ENCODE assay signal across 8 mouse cellular contexts in genomic region chr14:118157146-118157545, GRCm38 (mm10). TPM values are rescaled to one million over a fixed set of nuclear protein-coding genes. Genes with fewer than 3 reads are reported as not detected.
DNase-seq lines count a peak whose midpoint lies in the region; ATAC-seq and TF ChIP-seq lines count a peak whose summit lies in the region.
"Had no signal": no experiment of that assay in that cellular context is flagged by ENCODE, and none has a peak within 500 bp of the region (broad histone marks: within the 10 kb centered on the region; RNA-seq: fewer than 3 reads in every experiment).

No protein-coding gene starts in this region.

- no peak for ATAC-seq in limb, embryonic 11.5 days (ENCODE audit: insufficient number of reproducible peaks, low FRiP score, low TSS enrichment, low read depth)

- peak; percentile 98 for TF ChIP-seq CTCF in left cerebral cortex, adult 2 months (IDR thresholded peaks at IDR 0.05)
- peak; percentile 74 to 84 (median 81) for TF ChIP-seq CTCF in MEL (IDR thresholded peaks at IDR 0.05 in 2 of 3, conservative IDR thresholded peaks at IDR 0.05 in 1 of 3; ENCODE audit: control insufficient read depth in 1 of 3, insufficient read depth in 1 of 3, low read depth in 2 of 3, low read length in 3 of 3, poor library complexity in 1 of 3, severe bottlenecking in 1 of 3)
- peak; percentile 96 for TF ChIP-seq CTCF in bone marrow macrophage, adult 2 months (IDR thresholded peaks at IDR 0.05; ENCODE audit: low read depth, low read length)

- no peak for TF ChIP-seq EP300 in MEL (IDR thresholded peaks at IDR 0.05; ENCODE audit: low read depth in 1 of 2, low read length in 2 of 2)

- H3K79me2 ChIP-seq in MEL (ENCODE audit: control insufficient read depth, insufficient read depth, low read length, poor library complexity): no peaks in the 10 kb centered on the region

- no peak overlapping the region for H3K9ac ChIP-seq in MEL (ENCODE audit: control insufficient read depth, low read depth, low read length, poor library complexity, severe bottlenecking)
- H3K9ac ChIP-seq in limb, embryonic 11.5 days (ENCODE audit: low read length): no peak overlapping the region

- no peak overlapping the region for H3K4me2 ChIP-seq in limb, embryonic 11.5 days (ENCODE audit: low read depth, severe bottlenecking)

- no peaks in the 10 kb centered on the region for H3K9me3 ChIP-seq in MEL (replicated peaks; ENCODE audit: insufficient read depth, low read length)
- no peaks in the 10 kb centered on the region for H3K9me3 ChIP-seq in limb, embryonic 11.5 days (ENCODE audit: control insufficient read depth, low read length)
- H3K9me3 ChIP-seq: megakaryocyte, embryonic 14.5 days had no signal

- intact Hi-C loops in left cerebral cortex, adult 2 months (cut with DNase I): loop anchor here (5.0 kb wide), 1 partner anchor 435 kb away; no protein-coding TSS in a partner anchor
- intact Hi-C loops in left cerebral cortex, postnatal 10 days (cut with DNase I): no loop called here

- 29% methylated on average over 5 of the region's 5 CpGs for WGBS in limb, embryonic 11.5 days

- TF ChIP-seq POLR2A in MEL (IDR thresholded peaks at IDR 0.05; ENCODE audit: control insufficient read depth in 1 of 2, insufficient read depth in 1 of 2, low read depth in 1 of 2, low read length in 2 of 2, poor library complexity in 1 of 2): no peak
- no peak for TF ChIP-seq POLR2A in bone marrow macrophage, adult 2 months (IDR thresholded peaks at IDR 0.05; ENCODE audit: borderline replicate concordance, low read depth, low read length)

- peak; percentile 55 to 60 for DNase-seq in left cerebral cortex, adult 2 months (ENCODE audit: extremely low spot score in 1 of 2, low spot score in 2 of 2)
- no peak for DNase-seq in left cerebral cortex, postnatal 10 days (ENCODE audit: extremely low spot score in 1 of 2, low spot score in 2 of 2)
- DNase-seq in MEL (ENCODE audit: low read depth, low spot score): peak; percentile 46
- peak; percentile 49 to 52 for DNase-seq in frontal cortex, postnatal 25 days (ENCODE audit: low spot score in 2 of 2)
- DNase-seq in limb, embryonic 11.5 days (ENCODE audit: low spot score): peak; percentile 72
- peak; percentile 60 for DNase-seq in retina, postnatal 1 day

- no peaks in the 10 kb centered on the region for H3K36me3 ChIP-seq in MEL (ENCODE audit: control insufficient read depth in 1 of 2, insufficient read depth in 2 of 2, low read length in 2 of 2)
- H3K36me3 ChIP-seq in limb, embryonic 11.5 days (ENCODE audit: control insufficient read depth, insufficient read depth, low read length): peaks cover 9% of the 10 kb centered on the region

- TF ChIP-seq RAD21 in MEL (IDR thresholded peaks at IDR 0.05; ENCODE audit: low read depth, low read length): peak; percentile 48

- no peaks in the 10 kb centered on the region for H3K4me1 ChIP-seq in MEL (ENCODE audit: control insufficient read depth in 1 of 2, insufficient read depth in 2 of 2, low read length in 2 of 2)
- no peaks in the 10 kb centered on the region for H3K4me1 ChIP-seq in bone marrow macrophage, adult 2 months (ENCODE audit: control insufficient read depth, insufficient read depth, low read length)
- no peaks in the 10 kb centered on the region for H3K4me1 ChIP-seq in limb, embryonic 11.5 days (ENCODE audit: control insufficient read depth, insufficient read depth, low read length)

- H3K4me3 ChIP-seq in left cerebral cortex, adult 2 months: no peak overlapping the region
- no peak overlapping the region for H3K4me3 ChIP-seq in MEL (ENCODE audit: control insufficient read depth in 1 of 2, insufficient read depth in 1 of 2, low read depth in 2 of 2, low read length in 2 of 2)
- no peak overlapping the region for H3K4me3 ChIP-seq in bone marrow macrophage, adult 2 months (ENCODE audit: insufficient read depth, low read length)
- H3K4me3 ChIP-seq in limb, embryonic 11.5 days (ENCODE audit: low read depth, low read length): no peak overlapping the region
- H3K4me3 ChIP-seq: megakaryocyte, embryonic 14.5 days had no signal

- no peaks in the 10 kb centered on the region for H3K27me3 ChIP-seq in MEL (ENCODE audit: control insufficient read depth in 1 of 2, insufficient read depth in 2 of 2, low read length in 2 of 2)
- H3K27me3 ChIP-seq in limb, embryonic 11.5 days (ENCODE audit: control insufficient read depth, insufficient read depth, low read length): no peaks in the 10 kb centered on the region
- H3K27me3 ChIP-seq: megakaryocyte, embryonic 14.5 days had no signal

- no peak overlapping the region for H3K27ac ChIP-seq in left cerebral cortex, adult 2 months
- H3K27ac ChIP-seq in MEL (ENCODE audit: control insufficient read depth, low read depth, low read length): no peak overlapping the region
- no peak overlapping the region for H3K27ac ChIP-seq in bone marrow macrophage, adult 2 months (ENCODE audit: insufficient read depth, low read depth, low read length)
- H3K27ac ChIP-seq in limb, embryonic 11.5 days (replicated peaks; ENCODE audit: low read depth, low read length): no peak overlapping the region

TF ChIP-seq in MEL, 35 proteins besides CTCF, POLR2A, EP300 and RAD21:
- peak; percentile 26; the same call in 1 of the 2 replicates for TF ChIP-seq ZC3H11A (IDR thresholded peaks at IDR 0.05; ENCODE audit: low read depth, low read length)
- TF ChIP-seq SMC3 (IDR thresholded peaks at IDR 0.05; ENCODE audit: low read depth, low read length): peak; percentile 64
- no peak for TF ChIP-seq TAL1 (IDR thresholded peaks at IDR 0.05; ENCODE audit: low read length)
- TF ChIP-seq CHD1 (IDR thresholded peaks at IDR 0.05; ENCODE audit: low read depth, low read length): no peak
TF ChIP-seq in MEL: peak in this region for 2.

RNA-seq across cellular contexts. Expression of gene Gpr180, which starts 20.2 kb away (rescaled TPM):
- total RNA-seq in left cerebral cortex, adult 2 months (2021): 10 to 100 TPM; 28.9 to 32.6 TPM
- total RNA-seq in left cerebral cortex, postnatal 10 days (2021): 10 to 100 TPM; 33.1 to 33.3 TPM
- total RNA-seq in MEL (2012; rRNA removed): 10.9 and 14.8 TPM in 2 replicates
- 10 to 100 TPM in 1 of 2 experiments, not detected in 1; 12.6 TPM for polyA plus RNA-seq in MEL (2012; ENCODE audit: insufficient read depth in 1 of 2, insufficient read length in 2 of 2, low read depth in 1 of 2, low replicate concordance in 2 of 2, missing spikeins in 1 of 2)
- polyA plus RNA-seq in bone marrow macrophage, adult 2 months (2012; ENCODE audit: insufficient read depth, insufficient read length, missing spikeins): 11.2 and 11.3 TPM in 2 replicates
- polyA plus RNA-seq in limb, embryonic 11.5 days (2014; fragmentation: Nextera tagmentation; extraction: Ambion mirVana): 50.0 and 53.3 TPM in 2 replicates

RNA-seq across cellular contexts. Expression of gene Tgds, which starts 24.6 kb away (rescaled TPM):
- 1 to 10 TPM; 8.3 to 9.1 TPM for total RNA-seq in left cerebral cortex, adult 2 months (2021)
- 1 to 10 TPM; 8.7 to 9.6 TPM for total RNA-seq in left cerebral cortex, postnatal 10 days (2021)
- 11.2 and 13.4 TPM in 2 replicates for total RNA-seq in MEL (2012; rRNA removed)
- polyA plus RNA-seq in MEL (2012; ENCODE audit: insufficient read depth in 1 of 2, insufficient read length in 2 of 2, low read depth in 1 of 2, low replicate concordance in 2 of 2, missing spikeins in 1 of 2): 10 to 100 TPM in 1 of 2 experiments, not detected in 1; 11.3 TPM
- polyA plus RNA-seq in bone marrow macrophage, adult 2 months (2012; ENCODE audit: insufficient read depth, insufficient read length, missing spikeins): 10.6 and 12.7 TPM in 2 replicates
- 37.0 and 38.7 TPM in 2 replicates for polyA plus RNA-seq in limb, embryonic 11.5 days (2014; fragmentation: Nextera tagmentation; extraction: Ambion mirVana)

Comparison
In these comparisons a context has a peak if more than half of its experiments do, and no peak if none do; other contexts are left out.
1. DNase-seq: peak in left cerebral cortex, adult 2 months (2 of 2), MEL (single experiment), frontal cortex, postnatal 25 days (2 of 2), limb, embryonic 11.5 days (single experiment) and retina, postnatal 1 day (single experiment); none in left cerebral cortex, postnatal 10 days (0 of 2).
2. Peak in every context shown above with its lines, with median percentiles within 50 percentile points of each other: CTCF ChIP-seq.